Mouse (Mus musculus) lung, adult 2 months (tissue): ENCODE measurements around the gene Cse1l.

ENCODE experiments used
- CTCF ChIP-seq: fragments of 200-500 bp; IDR thresholded peaks from 2 replicates; pipeline ENCODE4 v1.5.1; 2011; ENCODE audit warnings: mild to moderate bottlenecking, low read length, control low read depth; ENCODE audit not compliant: insufficient read depth
- POLR2A ChIP-seq: fragments of 200-500 bp; IDR thresholded peaks from 2 replicates; pipeline ENCODE4 v1.6.1; 2011; ENCODE audit warnings: low read depth, mild to moderate bottlenecking, control low read depth, low read length, borderline replicate concordance; ENCODE audit errors: extremely low read depth

DNA sequence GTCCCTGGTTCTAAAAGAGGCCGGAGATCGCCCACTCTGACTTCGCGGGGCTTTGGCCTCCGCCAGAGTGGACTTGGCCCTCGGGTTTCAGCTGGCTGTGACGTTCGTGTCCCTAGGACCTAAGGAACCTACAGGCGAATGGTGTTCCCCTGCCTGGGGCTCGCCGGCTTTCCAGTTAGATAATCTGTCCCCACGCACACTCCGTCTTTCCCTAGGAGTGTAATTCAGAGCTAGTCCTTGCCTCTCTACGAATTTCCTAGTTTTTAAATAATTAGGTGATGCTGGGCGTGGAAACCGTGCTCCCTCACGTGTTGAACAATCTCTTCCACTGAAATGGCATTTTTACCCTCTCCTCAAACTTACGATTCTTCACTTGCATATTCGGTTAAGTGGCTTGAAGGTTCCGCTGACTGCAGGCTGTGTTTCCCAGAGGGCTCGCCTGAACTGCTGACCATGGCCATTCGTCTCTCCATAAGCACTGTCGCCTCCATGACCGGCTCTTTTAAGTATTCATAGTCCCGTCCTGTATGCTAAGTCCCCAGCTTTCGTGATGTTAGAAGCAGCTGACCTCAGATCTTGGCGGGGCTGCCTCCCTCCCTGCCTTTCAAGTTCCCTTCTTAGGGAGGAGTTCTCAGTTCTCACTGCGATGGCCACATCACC lies 813 bp downstream of the Cse1l start:
- TF ChIP-seq POLR2A (no peak), CTCF (no peak)
